Mouse (Mus musculus) ovary, adult 10 weeks (tissue): ENCODE results near the gene Ceacam3. TPM values are rescaled to one million over a fixed set of nuclear protein-coding genes. Genes with fewer than 3 reads are reported as not detected.

Source experiments
- polyA plus RNA-seq: library from polyadenylated mRNA; stranded (reverse); fragments of 350-450 nt; fragmentation: Illumina TruSeq; extraction: RNeasy Lipid Tissue Mini Kit (QIAGEN cat#74804); gene quantifications from one replicate; pipeline ENCODE4 v1.2.3, GENCODE M21; 2014

Ceacam3 gene
- not detected for polyA plus RNA-seq

GRCm38 (mm10) chr7:17149931-17150330 is at the start of gene Ceacam3:
Gene Ceacam3, plus strand, starts transcription at chr7:17150282.

GRCm38 (mm10) chr7:17203177-17203576 is 53.1 kb downstream of the Ceacam3 start, which contains the start of gene Psg29:
Gene Psg29, plus strand, starts transcription at chr7:17203477.

Other genes starting within 250 kb of the Ceacam3 start
- 1.7 TPM for gene Ptgir, start 243.8 kb upstream of the Ceacam3 start, polyA plus RNA-seq
- 30.5 TPM for gene Calm3, start 226.2 kb upstream of the Ceacam3 start, polyA plus RNA-seq
- 4.2 TPM for gene Pnmal2, start 205.6 kb upstream of the Ceacam3 start, polyA plus RNA-seq
- 1.6 TPM for gene Pnmal1, start 190.6 kb upstream of the Ceacam3 start, polyA plus RNA-seq
- not detected for gene Gm42372, start 167.2 kb upstream of the Ceacam3 start, polyA plus RNA-seq
- gene Ccdc8, start 157.6 kb upstream of the Ceacam3 start, polyA plus RNA-seq = 8.7 TPM
- gene Ppp5c, start 122.4 kb upstream of the Ceacam3 start, polyA plus RNA-seq = 7.8 TPM
- 1.7 TPM for gene Hif3a, start 87.9 kb upstream of the Ceacam3 start, polyA plus RNA-seq
- not detected for gene Psg16, start 76.2 kb upstream of the Ceacam3 start, polyA plus RNA-seq
- gene Psg29, start 53.2 kb downstream of the Ceacam3 start, polyA plus RNA-seq = not detected